Mouse (Mus musculus): ENCODE results near the gene Cd247. TPM values are rescaled to one million over a fixed set of nuclear protein-coding genes. Genes with fewer than 3 reads are reported as not detected.
A peak's percentile ranks its signal among the peaks of the same experiment; 100 is the strongest.

Gene Cd247
- total RNA-seq, 2 experiments from 2014 or later, result 0.43 to 0.70 TPM

DNA sequence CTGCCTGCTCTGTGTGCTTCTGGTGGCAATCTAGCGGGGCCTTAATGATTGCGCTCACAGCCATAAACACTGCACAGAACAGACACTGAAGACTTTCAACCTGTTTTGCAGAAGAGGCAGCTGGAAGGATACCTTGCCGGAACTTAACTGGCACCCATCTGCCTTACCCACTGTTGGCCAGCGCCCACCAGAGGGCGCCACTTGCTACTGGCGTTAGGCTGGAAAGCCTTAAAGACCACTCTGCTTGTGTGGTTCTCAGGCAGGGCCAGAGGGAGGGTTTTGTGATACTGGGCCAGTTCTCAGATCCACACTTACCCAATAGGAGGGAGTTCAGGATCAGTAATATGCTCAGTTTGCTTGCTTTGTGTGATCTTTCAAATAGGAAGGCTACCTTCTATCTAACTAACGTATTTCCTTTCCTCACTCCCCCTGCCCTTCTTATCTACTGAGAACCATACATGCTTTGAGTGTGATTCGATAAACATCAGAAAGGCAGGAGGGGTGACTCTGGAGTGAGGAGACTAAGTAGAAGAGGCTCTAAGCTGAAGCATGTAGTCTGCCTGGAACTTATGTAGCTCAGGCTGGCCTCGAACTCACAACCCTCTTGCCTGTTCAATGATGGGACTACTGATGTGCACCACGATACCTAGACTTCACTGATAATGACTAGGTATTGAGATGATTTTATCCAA is 65.4 kb downstream of the Cd247 start:
- no peak for DNase-seq

DNA sequence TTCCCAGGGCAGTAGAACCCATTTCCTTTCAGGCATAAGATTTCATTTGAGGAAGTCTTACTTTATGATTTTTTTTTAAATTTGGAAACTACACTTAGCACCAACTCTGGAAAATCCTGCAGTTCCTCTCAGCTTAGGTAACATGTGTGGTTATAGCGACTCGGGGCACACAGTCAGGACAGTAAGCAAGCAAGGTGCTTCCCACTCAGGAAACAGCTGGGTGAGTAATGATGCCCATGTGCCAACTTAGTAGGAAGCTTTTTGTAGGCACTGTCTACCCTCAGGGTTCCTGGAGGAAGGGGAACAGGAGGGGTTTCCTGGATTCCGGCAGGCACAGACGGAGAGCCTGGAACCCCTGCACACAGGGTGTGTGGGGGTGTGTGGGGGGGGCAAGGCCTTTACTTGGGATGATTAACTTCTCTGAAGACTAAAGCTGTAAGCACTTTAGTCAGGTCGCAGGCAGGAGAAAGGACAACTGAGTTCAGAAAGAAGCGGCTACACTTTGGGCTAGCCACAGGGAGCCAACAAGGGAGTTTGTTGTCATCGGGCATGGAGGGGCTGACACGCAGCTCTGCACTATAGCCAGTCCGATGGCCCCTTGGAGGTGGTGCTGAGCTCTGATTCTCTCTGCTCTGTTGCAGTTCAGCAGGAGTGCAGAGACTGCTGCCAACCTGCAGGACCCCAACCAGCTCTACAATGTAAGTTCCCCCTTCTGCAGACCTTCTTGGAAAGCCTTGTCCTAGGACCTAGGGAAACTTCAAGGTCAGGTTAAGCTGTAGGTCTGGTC is 67.5 kb downstream of the Cd247 start:
- DNase-seq, result no peak

DNA sequence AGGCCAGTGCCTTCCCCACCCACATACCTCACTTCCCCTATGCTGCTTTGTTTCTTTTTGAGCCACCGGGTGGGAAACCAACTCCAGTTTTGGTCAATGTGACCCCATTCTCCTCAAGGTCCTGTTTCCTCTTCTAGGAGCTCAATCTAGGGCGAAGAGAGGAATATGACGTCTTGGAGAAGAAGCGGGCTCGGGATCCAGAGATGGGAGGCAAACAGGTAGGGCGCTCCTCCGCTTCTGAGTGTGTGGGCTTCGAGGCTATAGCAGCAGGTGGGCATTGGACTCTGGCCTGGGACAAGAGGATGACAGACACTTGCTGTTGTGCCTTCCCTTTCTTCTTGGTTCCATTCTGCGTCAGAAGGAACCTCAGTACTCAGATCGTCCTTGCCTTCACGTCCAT is 68.8 kb downstream of the Cd247 start:
- peak; percentile 2 for DNase-seq

DNA sequence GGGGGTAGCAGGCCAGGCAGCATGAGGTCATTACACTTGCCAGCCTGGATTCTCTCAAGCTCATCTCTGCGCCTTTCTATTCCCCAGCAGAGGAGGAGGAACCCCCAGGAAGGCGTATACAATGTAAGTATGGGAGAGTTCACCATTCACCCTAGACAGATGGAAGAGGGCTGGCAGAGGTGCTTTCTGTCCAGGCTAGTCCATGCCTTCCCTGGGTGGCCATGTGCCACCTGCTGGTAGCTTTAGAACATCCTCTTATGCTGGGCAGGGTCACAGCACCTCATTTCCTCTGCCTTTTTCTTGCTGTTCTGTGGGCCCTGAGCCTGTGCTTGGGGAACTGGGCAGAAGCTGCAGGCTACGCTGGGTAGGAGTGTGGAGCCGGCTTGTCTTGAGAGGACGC is 69.9 kb downstream of the Cd247 start:
- DNase-seq, result no peak

DNA sequence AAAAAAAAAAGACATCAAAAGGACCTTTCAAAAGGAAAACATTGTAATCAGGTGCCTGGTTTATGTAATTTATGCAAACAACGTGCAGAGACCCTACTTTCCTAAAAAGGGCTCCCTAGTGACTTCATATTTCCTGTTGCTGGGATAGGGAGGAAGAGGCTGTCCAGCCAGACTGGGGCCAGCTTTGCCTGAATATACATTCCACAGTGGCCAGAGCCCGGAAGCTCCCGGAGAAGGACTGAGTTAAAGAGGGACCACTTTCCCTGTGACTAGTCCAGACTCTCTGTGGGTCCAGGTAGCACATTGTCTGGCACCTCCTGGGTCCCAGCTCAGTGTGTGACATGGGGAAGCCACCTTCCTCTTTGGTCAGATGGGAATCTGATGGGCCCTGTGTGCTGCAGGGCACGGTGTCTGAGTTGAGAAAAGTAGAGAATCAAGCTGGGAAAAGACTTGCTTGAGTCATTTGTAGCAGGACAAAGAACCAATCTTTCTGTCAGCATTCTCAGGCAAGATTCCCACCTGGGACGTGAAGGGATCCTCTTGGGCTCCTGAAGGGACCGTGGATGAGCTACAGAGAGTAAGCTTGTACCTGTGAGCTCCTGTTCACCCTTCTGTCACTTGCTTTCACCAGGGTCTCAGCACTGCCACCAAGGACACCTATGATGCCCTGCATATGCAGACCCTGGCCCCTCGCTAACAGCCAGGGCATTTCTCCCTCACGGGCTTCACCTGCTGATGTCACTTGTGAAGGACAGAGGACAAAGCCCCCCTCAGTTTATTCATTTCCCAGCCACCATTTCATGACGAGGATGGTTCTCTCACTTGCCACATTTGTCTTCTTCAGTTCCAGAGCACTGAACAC is 72.1 kb downstream of the Cd247 start:
- peak; percentile 3 for DNase-seq

DNA sequence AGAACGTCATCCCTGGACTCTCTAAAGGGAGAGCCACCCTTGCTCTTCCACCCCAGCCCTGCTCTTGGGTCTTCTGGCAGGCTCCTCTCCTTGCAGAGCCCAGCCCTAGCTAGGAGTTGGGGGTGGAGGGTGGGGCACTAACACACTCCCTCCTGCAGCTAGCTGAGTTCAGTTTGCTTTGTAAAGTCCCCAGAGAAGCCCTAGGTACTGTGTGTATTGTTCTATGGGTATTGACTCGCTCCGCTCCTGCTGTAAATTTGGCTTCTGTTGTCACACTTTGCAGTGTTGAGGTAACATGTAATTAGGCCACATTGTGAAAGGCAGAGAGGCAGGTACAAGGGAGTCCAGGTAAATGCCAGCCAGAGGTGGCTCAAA is 72.7 kb downstream of the Cd247 start:
- DNase-seq, result peak; percentile 4

DNA sequence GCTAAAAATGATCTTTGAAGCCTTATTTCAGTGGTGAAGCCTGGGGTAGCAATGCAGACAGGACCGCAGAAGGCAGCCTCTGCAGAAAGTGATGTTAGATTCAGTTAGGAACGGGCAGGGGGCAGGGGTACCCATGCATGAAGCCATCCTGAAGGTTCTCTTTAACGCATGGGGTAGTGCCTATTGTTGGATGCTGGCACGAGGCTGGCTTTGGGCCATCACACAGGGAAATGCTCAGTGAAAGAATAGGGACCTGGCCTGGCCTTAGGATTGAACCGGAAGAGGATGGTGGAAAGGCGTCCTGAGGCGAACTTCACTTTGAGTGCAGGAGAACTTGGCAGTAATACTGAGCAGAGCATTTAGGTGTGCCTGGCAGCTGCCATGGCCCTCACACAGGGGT is 73.6 kb downstream of the Cd247 start:
- peak; percentile 2 for DNase-seq

DNA sequence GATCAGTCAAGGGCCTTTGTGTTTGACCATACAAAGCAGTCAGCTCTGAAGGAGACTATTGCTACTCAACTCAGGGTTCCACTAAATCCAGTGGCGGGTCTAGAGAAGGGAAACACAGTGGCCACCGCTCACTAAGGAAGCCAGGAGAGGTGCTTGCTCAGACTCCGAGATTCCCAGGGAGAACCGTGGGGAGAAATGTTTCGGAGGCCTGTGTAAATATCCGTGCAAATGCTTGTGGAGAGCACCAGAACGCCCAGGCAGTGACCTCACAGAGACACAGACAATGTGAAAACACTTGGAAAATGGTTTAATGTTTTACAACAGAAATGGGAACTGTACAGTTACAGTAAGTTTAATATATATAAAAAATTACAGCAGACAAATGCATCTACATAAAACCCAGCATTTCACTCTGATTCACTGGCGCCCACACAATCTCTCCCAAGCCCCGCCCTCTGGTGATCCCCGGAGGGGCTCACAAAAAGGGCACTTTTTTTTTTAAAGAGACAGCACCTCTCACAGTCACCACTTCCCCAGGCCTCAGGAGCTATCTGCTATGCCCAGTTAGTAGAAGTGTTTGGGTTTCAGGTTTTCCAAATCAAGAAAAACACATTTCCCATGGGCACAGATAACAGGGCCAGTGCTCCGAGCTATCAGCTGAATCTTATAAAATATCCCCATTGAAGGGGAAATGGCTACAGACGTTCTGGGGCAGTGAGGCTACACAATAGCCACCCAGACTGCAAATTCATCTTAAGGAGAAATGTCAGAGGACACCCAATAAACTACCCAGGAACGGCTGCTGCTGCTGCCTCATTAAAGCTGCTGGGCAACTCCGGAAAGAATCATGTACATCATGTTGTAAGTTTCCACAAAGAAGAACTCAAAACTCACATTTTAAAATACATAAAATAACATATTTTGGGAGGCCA is 76.6 kb downstream of the Cd247 start:
- DNase-seq, result no peak

DNA sequence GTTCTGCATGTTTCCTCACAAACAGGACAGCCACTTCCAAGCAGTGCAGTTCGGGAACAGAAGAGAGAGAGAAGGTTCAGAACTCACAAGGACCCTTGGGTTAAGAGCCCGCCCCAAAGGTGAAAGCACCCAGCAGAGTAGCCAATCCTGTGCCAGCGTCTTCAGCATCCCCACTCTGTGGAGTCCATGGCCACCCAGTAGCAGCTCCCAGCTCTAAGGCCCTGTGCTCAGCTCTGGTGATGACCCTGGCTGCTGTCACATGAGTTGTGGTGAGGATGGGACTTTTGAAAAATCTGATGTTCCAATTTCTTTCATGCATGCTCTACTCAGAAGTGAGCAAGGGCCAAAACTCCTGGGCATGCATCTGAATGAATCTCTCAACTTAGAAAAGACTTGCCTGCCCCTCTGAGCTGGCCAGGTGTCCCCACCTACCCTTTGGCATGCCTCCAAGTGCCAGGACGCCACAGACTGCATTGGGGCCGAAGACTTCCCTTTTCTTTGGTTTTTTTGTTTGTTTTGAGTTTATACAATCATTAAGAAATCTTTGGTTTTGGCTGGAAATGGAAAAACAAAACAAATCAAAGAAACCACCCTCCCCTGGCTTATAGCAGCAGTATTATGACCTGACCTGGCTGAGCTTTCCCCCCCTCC is 78.3 kb downstream of the Cd247 start:
- no peak for DNase-seq

DNA sequence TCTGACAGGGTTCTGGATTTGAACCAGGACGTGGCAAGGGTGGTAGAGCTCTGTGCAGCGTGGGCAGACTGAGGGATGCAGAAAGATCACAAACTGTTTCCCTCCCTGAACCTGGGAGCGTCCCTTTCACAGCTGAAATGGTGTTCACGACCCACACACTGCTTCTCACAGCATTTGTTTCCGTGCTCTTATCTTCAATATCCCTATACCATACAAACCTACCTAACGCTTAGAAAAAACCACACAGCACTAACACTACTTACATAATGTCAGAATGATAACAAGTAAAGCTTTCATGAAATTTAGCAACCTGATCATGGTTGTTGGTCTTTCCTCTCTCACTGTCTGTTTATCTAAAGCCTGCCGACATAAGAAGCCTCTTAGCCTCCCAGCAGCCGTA is 80.2 kb downstream of the Cd247 start:
- DNase-seq, result no peak

DNA sequence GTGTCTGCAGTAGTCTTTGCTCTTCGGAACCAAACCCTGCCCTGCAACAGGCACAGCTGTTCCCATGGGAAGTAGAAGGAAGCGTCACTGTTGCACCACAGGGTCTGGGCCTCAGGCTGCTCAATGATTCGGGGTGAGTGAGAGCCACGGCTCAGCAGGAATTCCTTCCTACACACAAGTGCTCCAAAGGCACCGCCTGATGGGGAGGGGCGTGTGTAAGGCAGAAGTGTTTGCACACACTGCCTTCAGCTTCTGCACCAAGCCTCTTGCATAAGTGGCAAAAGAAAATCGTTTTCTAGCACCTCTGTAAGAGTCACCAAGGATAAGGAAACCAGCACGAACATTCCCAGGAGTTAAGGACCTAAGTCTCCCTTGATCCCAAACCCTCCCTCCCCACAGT is 86.2 kb downstream of the Cd247 start:
- DNase-seq, result no peak

DNA sequence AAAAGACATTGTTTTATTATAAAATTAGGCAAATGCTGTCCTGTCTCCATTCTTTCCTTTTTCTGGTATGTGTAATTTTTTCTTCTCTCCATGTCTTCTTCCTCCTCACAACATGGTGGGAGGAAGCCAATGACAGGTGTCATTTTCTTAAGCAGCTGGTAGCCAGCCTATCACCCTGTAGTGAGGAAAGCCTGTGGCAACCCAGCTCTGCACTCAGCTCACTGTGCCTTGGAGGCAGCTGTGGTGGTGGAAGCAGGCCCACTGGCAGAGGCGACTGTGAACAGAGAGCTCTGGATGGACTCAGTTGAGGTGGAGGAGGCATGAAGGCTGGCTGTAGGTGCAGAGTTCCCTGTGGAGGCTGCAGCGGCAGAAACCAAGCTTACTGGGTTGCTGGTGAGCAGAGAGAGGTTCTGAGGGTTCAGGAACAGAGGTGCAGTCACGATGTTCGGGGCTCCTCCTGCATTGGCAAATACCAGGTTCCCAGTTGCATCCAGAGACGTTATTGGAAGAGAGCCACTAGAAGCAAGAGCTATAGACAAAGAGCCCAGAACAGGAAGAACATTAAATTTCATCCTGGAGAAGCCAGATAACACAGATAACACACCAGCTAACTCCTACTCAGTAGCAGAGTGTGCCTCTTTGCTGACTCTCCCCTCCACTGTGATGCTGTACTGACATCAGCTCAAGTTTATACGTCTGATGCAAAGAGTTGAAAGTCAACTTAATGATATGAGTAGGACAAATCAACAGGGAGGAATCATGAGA is 87.2 kb downstream of the Cd247 start:
- DNase-seq, result no peak

DNA sequence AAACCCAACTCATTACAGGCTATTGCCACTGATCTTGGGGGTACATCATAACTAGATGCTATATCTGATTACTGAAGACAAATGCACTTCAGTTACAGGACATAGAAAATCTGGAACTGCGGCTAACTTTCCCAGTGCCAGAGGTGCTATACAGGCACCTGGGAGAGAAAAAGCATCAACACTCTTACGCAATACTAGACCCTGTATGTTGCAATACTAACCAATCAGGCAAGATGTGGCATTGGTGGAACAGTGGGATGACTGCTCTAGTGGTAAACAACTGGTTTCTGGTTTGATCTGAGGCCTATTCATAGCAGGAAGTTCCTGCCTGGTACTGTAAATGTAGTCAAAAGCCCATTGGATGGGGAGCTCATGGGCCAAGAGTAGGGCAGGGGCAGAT is 90.3 kb downstream of the Cd247 start:
- DNase-seq, result no peak

DNA sequence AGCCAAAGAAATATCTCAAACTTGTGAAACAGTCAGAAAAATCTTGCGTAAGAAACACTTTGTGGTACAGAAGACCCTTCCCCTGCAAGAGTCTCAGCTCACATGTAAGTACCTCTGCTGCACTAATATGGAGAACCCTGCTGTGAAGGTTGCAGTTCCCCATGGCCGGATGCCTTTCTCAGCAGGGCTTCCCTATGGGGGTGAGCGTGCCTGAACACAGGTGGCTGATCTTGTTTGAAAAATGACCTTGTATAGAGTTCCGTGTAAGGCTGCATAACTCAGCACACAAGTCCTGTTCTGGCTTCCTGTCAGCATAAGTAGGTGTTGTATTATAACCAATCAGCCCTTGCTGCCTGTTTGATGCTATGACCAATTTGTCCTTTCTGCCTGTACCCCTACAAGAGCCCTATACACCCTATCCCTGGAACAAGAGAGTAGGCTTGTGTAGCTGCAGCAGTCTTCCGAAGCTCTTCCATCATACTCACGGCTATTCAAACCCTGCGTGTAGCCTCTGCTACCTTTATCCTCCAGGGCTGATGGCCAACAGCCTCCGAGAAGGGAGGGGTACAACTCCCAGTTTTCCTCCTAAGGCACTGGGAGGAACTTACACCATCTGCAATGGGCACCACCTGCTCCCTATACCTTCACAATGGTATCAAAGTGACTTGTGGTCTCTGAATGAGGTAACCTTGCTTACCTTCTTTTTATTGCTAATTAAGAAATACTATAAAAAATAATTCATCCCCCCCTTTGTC is 93.8 kb downstream of the Cd247 start:
- no peak for DNase-seq

DNA sequence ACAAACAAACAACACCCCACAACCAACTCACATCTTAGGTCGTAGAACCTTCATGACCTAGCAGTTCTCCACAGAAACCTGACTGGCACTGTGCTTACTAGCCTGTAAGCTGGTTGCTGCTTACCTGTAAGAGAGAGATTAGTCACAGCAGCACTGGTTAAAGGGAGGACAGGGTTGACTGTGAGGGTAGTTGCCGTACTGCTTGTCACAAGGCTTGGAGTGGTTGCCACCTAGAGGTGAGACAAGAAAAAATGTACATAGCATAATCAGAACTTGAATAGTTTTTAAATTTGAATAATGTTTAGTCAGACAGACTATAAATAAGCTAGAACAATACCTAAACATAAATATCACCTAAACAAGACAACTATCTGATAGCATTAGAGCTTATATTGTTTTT is 103.2 kb downstream of the Cd247 start:
- no peak for DNase-seq

DNA sequence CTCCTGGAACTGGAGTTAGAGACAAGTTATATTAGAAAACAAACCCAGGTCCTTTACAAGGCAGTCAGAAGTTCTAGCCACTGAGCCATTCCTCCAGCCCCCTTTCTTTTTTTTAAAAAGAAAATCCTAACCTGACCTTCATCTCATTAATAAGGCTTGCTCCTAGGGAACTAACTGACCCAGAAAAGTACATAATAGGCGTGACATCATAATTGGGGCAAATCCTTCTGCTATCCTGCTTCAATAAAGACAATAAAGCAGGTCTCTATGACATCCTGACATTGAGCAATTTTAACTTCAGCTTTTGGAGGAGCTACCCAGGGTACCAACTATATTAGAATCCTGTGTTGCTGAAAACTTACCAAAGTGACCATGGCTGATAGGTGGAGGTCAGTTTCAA is 115.1 kb downstream of the Cd247 start:
- DNase-seq, result no peak

DNA sequence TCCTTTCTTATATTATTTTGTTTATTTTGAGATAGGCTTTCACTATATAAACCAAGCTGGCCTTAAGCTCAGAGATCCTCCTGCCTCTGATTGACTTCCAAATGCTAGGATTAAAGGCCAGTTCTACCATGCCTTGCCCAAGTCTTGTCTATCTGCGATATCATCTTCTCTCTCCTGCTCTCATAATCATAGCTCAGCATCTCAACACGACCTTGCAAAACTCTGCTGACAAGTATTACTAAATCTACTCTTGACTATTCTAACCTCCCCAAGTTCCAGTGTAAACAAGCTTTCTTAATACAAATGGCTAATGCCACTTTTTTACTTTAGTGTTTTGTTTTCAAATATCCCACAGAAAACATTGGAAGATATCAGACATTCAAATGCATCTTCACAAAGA is 119.7 kb downstream of the Cd247 start:
- DNase-seq, result no peak

DNA sequence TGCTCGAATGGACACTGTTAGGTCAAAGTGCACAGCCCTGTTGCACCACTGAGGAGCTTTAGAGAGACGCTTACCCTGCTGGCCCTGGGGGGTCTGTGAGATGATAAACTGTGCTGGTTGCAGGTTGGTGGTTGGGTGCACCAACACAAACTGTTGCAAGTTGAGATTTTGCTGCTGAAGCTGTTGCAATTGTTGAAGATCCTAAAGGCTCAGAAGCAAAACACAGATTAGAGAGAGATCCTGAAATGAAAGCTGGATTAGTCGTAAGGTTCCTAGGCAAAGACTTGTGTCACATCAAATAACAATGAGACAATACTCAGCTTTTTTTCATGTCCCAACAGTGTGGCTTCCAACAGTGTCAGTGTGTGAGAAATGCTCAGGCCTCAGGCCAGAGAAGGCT is 120.3 kb downstream of the Cd247 start:
- no peak for DNase-seq

DNA sequence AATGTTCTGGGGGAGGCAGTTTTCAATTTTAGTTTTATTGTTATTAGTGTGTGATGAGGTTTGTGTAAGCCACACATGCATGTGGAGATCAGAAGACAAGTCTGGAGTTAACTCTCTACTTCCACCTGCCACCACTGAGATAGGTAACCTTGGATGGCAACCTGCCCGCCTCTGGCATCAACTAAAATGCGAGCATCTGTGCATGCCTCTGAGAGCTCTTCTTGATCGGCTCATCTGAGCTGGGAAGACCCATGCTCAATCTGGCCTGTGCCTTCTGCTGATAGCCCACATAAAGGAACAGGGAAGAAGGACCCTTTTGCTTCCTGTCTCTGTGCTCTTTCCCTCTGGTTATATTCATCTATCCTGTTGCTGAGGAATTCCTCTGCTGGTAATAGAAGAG is 121.0 kb downstream of the Cd247 start:
- no peak for DNase-seq

All from gastrocnemius, postnatal 25 days (tissue).